Mouse (Mus musculus): ENCODE results near the gene Igsf9b. TPM values are rescaled to one million over a fixed set of nuclear protein-coding genes. Genes with fewer than 3 reads are reported as not detected.

Gene Igsf9b
- total RNA-seq (2018; cell fraction: chromatin; rRNA removed), result under 1 TPM in 2 of 26 experiments, not detected in 24; 0.18 to 0.19 TPM
- not detected for total RNA-seq (2018; cell fraction: cytosol; rRNA removed)
- not detected for total RNA-seq (2018; cell fraction: nucleus; rRNA removed)
- polyA plus RNA-seq (2018), result not detected in 3 replicates

DNA sequence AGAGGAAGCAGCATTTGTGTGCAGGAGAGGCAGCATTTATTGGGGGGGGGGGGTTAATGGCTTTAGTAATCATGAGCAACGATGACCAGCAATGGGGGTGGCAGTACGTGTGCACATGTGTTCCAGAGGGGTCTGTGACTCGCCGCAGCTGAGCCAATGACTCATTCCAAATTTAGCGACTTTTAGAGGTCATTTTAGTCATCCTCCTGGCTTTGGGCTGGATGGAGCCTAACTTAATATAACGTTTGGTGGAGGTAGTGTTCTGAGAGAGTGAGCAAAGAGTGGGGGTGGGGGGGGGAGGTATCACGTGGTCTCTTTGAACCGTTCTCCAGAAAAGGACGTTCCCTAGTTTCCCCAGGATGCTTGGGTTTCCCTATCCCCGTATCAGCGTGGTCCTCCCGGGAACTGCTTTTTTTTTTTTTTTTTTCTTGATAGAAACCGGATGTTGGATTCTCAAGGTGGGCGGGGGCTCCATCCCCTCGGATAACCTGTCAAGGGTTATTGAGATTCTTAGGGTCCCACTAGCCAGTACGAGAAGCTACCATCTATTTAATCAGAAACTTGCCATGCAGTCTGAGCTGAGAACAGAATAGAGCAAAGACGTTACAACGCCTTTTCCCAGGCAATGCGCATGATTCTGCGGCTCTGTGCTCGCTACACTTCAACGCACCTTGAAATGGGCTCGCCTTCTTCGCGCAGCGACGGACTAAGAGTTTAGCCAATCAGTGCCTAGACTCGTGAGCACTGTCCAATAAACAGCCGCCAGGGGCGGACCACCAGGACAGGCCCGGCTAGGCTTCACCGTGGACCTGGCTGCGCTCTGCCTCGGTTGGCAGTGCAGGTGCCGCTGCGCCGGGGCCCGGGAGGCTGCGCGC, at the start of gene Igsf9b:
TSS of gene Igsf9b (plus strand) at position 794 of the 875 bp plus-strand sequence.
- H3K36me3 ChIP-seq (ENCODE audit: inconsistent target), result no peaks in the 10 kb centered on the region
- no peak within 1 kb of the TSS for H3K27ac ChIP-seq
- H3K79me2 ChIP-seq (ENCODE audit: inconsistent target), result no peaks in the 10 kb centered on the region
- 3% methylated on average over 40 of the region's 40 CpGs for WGBS (ENCODE audit: missing documents)
- H3K4me3 ChIP-seq (ENCODE audit: inconsistent target), result no peak within 1 kb of the TSS

DNA sequence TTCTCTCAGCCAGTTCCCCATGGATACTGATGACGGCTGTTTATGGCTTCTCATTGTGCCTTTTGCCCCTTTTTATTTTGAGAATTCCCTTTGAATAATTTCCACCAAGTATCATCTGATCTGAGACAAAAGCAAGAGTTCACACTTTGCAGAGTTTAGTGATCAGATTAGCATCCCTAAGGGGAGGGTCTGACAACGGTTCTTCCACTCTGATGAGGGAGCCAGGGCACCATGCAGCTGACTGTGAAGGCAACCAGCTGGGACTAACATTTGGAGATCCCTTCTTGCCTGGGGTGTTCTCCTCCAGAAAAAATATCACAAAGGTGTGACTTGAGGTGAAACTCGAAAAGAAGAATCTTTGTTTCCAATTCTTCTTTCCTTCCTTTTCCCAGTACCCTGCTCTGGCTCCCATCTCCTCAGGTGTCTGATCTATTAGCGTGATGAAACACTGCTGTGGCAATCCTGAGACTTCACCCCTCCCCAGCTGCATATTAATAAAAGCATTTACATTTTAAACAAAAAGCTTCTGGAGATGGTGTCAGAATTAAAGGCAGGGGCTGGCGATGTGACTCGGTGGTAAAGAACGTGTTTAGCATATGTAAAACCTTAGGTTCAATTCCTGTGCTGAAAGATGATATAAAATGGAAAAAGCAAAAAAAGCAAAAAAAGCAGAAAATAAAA, 46.8 kb upstream of the Igsf9b start:
- Histone ChIP-seq H3K27ac (no peak overlapping the region), H3K36me3 (ENCODE audit: inconsistent target) (no peaks in the 10 kb centered on the region), H3K4me3 (ENCODE audit: inconsistent target) (no peak overlapping the region), H3K79me2 (ENCODE audit: inconsistent target) (no peaks in the 10 kb centered on the region)
- 81% methylated on average over 7 of the region's 7 CpGs for WGBS (ENCODE audit: missing documents)

DNA sequence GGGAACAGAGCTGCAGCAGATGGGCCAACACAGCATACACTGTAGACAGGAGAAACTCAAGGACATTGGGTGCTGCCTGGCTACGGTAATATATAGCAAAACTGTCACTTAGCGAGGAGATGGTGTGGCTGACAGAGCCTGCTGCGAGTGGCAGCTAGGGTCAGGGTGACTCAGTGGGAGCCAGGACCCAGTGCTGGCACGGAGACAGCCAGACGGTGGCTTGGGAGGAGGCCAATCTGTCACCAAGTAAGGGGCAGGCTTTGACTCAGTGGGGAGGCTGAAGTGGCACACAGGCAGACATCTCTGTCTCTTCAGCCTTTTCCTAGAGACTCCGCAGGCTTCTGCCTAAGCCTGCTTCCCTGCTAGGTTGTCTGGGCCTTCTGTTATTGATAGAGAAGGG, 42.5 kb upstream of the Igsf9b start:
- H3K27ac ChIP-seq, result no peak overlapping the region
- no peak overlapping the region for H3K4me3 ChIP-seq (ENCODE audit: inconsistent target)
- 71% methylated on average over 6 of the region's 6 CpGs for WGBS (ENCODE audit: missing documents)
- no peaks in the 10 kb centered on the region for H3K79me2 ChIP-seq (ENCODE audit: inconsistent target)
- H3K36me3 ChIP-seq (ENCODE audit: inconsistent target), result no peaks in the 10 kb centered on the region

DNA sequence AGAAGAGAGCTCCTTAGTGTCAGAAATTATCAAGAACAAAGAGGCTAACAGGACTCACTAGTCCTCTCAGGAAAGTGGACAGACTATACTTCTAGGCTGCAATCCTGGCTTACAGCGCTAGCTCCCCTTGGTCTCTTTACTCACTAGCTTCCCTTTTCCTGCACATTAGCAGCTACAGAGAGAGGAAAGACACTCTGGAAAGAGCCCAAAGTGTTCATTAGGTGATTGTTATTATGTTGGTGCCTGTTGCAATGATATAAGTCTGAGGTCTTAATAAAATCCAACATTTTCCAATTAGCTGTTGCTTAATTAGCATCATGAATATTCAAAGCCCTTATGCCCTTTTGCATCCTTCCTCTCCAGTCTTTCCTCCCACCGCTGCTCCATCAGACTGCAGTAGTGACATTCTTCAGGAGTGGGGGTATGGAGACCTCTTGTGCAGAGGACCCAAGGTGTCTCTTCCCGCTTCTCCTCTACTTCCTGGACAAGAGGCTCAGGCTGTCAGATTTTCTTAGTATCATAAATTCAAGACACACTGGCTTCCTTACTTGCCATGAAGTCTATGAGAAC, 38.5 kb upstream of the Igsf9b start:
- WGBS (ENCODE audit: missing documents), result 72% methylated on average over 3 of the region's 3 CpGs
- H3K79me2 ChIP-seq (ENCODE audit: inconsistent target), result no peaks in the 10 kb centered on the region
- H3K36me3 ChIP-seq (ENCODE audit: inconsistent target), result no peaks in the 10 kb centered on the region
- no peak overlapping the region for H3K27ac ChIP-seq
- H3K4me3 ChIP-seq (ENCODE audit: inconsistent target), result no peak overlapping the region

DNA sequence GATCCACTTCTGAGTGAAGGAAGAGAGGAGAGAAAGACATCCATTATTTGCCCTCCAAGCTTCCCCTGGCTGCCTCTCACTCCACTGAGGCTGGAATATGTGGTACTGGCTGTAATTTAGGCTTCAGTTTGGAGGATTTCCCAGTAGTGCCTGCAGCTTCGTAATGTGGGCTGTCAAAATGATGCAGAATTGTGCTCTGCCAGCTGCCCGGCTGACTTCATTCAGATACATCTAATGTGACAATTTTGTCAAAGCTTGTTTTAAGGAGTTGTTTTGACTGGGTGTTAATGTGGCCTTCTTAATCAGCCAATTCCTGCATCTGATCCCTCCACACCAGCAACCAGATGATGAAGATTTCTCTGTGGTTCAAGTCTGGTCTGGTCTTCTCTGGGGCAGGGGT, 37.1 kb upstream of the Igsf9b start:
- WGBS (ENCODE audit: missing documents), result 83% methylated on average over 2 of the region's 2 CpGs
- no peaks in the 10 kb centered on the region for H3K36me3 ChIP-seq (ENCODE audit: inconsistent target)

DNA sequence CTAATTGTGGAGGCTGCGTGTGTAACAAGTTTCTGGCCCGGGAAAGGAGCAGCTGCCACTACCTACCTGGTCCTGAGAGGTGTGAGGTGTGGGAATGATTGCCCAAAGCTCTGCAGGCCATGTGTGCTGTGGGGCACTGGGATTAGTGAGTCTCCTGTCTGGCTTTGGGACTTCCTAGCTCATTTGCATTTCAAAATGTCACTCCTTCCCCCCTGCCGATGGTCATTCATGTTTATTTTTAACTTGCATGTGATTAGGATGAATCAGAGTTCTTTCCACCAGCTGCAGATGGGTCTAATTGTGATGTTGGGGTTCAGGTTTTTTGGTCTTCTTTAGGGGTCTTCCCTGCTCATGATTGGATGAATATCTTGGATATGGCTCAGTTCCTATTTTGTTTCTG, 34.0 kb upstream of the Igsf9b start:
- WGBS (ENCODE audit: missing documents), result 61% methylated on average over 3 of the region's 3 CpGs
- H3K36me3 ChIP-seq (ENCODE audit: inconsistent target), result no peaks in the 10 kb centered on the region
- no peaks in the 10 kb centered on the region for H3K79me2 ChIP-seq (ENCODE audit: inconsistent target)
- no peak overlapping the region for H3K4me3 ChIP-seq (ENCODE audit: inconsistent target)
- H3K27ac ChIP-seq, result no peak overlapping the region

More for the DNA sequence above, 37.1 kb upstream of the Igsf9b start:
- Histone ChIP-seq H3K79me2 (ENCODE audit: inconsistent target) (no peaks in the 10 kb centered on the region), H3K4me3 (ENCODE audit: inconsistent target) (no peak overlapping the region), H3K27ac (no peak overlapping the region)

DNA sequence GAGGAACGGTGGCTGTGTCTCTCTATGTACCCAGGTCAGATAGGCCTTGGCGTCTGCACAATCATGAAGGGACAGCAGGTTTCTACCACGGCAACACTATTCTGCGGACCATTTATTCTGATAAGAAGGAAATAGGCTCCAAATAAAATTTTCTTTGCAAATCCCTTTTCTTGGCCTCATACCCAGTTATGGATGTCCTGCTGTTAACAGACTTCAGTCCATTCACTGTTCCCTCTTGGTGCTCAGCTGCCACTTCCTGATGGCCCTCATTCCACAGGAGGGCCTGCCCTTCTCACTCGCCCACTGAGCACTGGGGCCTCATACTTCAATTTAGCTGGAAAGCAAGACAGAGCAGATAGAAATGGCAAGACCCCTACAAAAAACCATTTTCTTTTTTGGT, 31.1 kb upstream of the Igsf9b start:
- H3K36me3 ChIP-seq (ENCODE audit: inconsistent target), result no peaks in the 10 kb centered on the region
- H3K79me2 ChIP-seq (ENCODE audit: inconsistent target), result no peaks in the 10 kb centered on the region
- H3K27ac ChIP-seq, result no peak overlapping the region
- H3K4me3 ChIP-seq (ENCODE audit: inconsistent target), result no peak overlapping the region
- WGBS (ENCODE audit: missing documents), result 95% methylated on average over 5 of the region's 5 CpGs

DNA sequence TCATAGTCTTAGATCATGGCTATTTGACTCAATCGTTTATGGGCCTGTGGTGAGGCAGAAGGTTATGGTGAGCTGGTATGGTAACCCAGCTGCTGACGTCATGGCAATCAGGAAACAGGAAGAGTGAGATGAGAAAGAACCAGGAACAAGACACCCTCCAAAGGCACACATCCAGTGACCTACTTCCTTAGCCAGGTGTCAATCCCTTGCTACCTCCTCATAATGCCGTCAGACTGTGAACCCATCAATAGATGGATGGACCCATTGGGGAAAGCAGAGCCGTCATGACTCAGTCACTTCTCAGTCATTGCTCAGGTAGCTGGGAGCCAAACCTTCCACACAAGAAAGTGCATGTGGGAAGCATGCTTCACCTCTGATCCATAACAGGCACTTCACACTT, 30.5 kb upstream of the Igsf9b start:
- WGBS (ENCODE audit: missing documents), result 71% methylated on average over 4 of the region's 4 CpGs
- Histone ChIP-seq H3K27ac (no peak overlapping the region), H3K4me3 (ENCODE audit: inconsistent target) (no peak overlapping the region), H3K79me2 (ENCODE audit: inconsistent target) (no peaks in the 10 kb centered on the region), H3K36me3 (ENCODE audit: inconsistent target) (no peaks in the 10 kb centered on the region)

DNA sequence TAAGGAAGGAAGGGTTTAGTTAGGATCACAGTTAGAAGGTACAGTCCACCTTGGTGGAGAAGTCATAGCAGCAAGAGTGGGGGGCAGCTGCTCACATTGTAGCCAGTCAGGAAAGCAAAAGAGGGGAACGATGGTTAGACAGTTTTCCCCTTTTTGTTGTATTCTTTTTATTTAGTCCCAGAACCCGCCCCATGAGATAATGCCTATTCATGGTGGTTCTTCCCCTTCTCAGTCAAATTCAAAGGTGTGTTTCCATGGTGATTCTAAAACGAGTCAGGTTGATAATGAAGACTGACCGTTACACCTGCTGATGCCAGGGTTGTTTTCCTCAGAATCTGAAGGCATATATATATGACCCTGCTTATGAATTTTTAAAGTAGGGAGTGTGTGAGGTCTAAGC, 29.7 kb upstream of the Igsf9b start:
- H3K4me3 ChIP-seq (ENCODE audit: inconsistent target), result no peak overlapping the region
- H3K27ac ChIP-seq, result no peak overlapping the region
- 74% methylated on average over 4 of the region's 4 CpGs for WGBS (ENCODE audit: missing documents)
- no peaks in the 10 kb centered on the region for H3K36me3 ChIP-seq (ENCODE audit: inconsistent target)
- H3K79me2 ChIP-seq (ENCODE audit: inconsistent target), result no peaks in the 10 kb centered on the region

DNA sequence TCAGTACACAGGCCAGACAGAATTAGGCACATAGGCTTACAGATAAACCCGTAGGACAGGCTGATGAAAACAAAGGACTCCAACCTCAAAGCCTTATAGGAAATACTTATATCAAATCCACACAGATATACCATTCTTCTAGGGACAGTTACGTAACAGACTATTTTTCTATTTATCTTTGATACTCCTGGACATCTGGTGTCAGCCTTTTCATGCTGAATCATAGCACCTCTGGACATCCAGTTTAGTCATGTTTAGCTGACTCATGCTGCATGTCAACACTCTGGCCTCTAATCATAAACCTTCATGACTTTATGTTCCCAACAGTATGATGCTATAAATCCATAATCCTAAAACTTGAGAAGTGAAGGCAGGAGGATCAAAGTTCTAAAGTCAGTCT, 29.1 kb upstream of the Igsf9b start:
- Histone ChIP-seq H3K79me2 (ENCODE audit: inconsistent target) (no peaks in the 10 kb centered on the region), H3K27ac (no peak overlapping the region), H3K36me3 (ENCODE audit: inconsistent target) (no peaks in the 10 kb centered on the region), H3K4me3 (ENCODE audit: inconsistent target) (no peak overlapping the region)
- WGBS (ENCODE audit: missing documents), result 82% methylated on average over 2 of the region's 2 CpGs

DNA sequence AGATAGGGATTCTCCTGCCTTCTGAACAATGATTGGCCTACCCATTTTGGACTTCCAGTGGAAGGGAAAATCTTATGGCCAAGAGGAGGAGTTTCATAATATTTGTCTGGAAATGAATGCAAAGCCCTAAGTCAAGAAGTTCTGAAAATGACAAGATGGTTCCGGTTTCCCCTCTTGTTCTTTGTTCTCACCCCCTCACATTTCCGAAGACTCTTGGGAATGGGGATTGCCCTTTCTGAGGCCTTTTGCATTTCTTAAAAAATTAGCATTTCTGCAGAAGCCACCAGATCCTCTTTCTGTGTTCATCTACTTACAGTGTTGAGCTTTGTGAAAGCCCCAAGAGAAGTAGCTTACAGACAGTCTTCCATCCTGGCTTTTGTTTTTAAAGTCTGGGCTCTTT, 27.1 kb upstream of the Igsf9b start:
- Histone ChIP-seq H3K4me3 (ENCODE audit: inconsistent target) (no peak overlapping the region), H3K79me2 (ENCODE audit: inconsistent target) (no peaks in the 10 kb centered on the region), H3K27ac (no peak overlapping the region), H3K36me3 (ENCODE audit: inconsistent target) (no peaks in the 10 kb centered on the region)
- 86% methylated on average over 2 of the region's 2 CpGs for WGBS (ENCODE audit: missing documents)

DNA sequence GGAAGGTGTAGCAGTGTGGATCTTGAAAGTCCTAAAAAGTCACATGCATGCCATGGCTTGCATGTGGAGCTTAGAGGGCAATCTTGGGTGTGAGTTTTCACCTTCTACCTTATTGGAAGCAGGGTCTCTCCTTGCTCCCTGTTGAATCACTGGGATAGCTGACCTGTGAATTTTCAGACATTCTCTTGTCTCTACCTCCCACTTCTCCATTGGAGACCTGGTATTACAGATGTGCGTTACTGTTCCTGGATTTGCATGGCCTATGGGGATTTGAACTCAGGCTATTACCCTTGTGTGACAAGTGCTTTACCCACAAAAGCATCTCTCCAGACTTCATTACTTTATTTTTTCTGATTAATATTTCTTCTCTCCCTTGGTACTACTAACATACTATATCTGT, 26.1 kb upstream of the Igsf9b start:
- no peak overlapping the region for H3K27ac ChIP-seq
- no peaks in the 10 kb centered on the region for H3K36me3 ChIP-seq (ENCODE audit: inconsistent target)
- WGBS (ENCODE audit: missing documents), result 78% methylated on average over 1 of the region's 1 CpGs
- no peak overlapping the region for H3K4me3 ChIP-seq (ENCODE audit: inconsistent target)
- no peaks in the 10 kb centered on the region for H3K79me2 ChIP-seq (ENCODE audit: inconsistent target)

DNA sequence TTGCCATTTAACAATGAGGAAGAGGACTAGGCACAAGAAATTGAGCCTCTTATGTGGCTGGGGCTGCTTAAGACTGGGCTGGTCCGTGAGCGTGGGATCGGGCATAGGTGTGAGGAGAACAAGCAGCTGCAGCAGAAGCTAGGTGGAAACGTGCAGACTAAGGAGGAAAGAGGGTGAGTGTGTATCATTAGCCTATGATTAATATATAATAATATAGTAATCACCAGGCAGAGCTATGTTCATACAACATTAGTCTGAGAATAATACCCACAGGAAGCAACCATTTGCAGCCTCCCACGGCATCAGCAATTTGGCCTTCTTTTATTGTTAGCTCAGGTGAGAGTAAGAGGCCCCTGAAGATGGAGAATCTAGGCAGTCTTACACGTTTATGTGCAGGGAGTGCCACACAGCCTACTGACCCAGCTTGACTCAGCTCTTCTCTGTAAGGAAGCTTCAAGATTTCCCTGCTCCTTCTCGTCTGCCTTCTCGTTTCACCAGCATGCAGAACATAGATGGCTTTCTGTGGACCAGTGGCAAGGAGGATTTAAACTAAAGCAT, 22.6 kb upstream of the Igsf9b start:
- WGBS (ENCODE audit: missing documents), result 80% methylated on average over 8 of the region's 8 CpGs
- no peaks in the 10 kb centered on the region for H3K36me3 ChIP-seq (ENCODE audit: inconsistent target)
- no peak overlapping the region for H3K27ac ChIP-seq
- no peak overlapping the region for H3K4me3 ChIP-seq (ENCODE audit: inconsistent target)
- no peaks in the 10 kb centered on the region for H3K79me2 ChIP-seq (ENCODE audit: inconsistent target)

DNA sequence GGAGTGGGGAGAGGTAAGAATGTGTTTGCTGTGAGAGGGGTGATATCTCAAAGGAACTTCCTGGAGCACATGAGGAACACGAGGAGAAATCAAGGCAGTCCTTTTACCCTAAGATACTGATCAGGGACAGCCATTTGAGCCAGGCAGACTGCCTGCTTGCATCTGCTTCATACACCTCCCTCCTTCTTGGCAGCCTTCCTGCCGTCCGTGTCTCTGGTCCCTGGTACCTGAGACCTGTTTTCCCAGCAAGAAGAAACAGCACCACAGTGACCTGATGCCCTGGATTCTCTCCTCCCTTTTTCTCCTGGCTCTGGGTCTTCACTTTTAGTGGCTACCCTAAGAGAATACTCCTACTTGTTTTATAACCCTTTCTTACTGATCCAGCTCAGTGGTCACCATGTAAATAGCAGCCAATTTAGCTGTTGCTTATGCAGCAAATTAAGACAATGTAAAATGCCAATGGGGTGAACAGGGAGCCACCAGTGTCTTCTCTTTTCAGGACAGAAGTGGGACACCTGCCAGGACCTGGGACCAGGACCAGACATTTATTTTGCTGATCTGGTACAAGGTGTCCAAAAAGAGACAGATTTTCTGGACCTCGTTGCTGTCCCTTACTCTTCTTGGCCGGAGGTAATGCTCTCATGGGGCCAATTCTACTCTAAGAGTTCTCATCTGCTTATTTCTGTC, 21.5 kb upstream of the Igsf9b start:
- WGBS (ENCODE audit: missing documents), result 77% methylated on average over 5 of the region's 5 CpGs
- Histone ChIP-seq H3K4me3 (ENCODE audit: inconsistent target) (no peak overlapping the region), H3K79me2 (ENCODE audit: inconsistent target) (no peaks in the 10 kb centered on the region), H3K27ac (no peak overlapping the region), H3K36me3 (ENCODE audit: inconsistent target) (no peaks in the 10 kb centered on the region)

Measured in macrophage (primary cell).